Mouse (Mus musculus) heart, adult 10 weeks (tissue): ENCODE data around the gene Rnaseh1. TPM values are rescaled to one million over a fixed set of nuclear protein-coding genes. Genes with fewer than 3 reads are reported as not detected.

Experiments
- polyA plus RNA-seq: library from polyadenylated mRNA; stranded (reverse); fragments of 350-450 nt; fragmentation: Illumina TruSeq; extraction: RNeasy Lipid Tissue Mini Kit (QIAGEN cat#74804); gene quantifications from one replicate; pipeline ENCODE4 v1.2.3, GENCODE M21; 2014; ENCODE audit warnings: low read depth, low replicate concordance

Gene Rnaseh1
- polyA plus RNA-seq, result 11.4 TPM

DNA sequence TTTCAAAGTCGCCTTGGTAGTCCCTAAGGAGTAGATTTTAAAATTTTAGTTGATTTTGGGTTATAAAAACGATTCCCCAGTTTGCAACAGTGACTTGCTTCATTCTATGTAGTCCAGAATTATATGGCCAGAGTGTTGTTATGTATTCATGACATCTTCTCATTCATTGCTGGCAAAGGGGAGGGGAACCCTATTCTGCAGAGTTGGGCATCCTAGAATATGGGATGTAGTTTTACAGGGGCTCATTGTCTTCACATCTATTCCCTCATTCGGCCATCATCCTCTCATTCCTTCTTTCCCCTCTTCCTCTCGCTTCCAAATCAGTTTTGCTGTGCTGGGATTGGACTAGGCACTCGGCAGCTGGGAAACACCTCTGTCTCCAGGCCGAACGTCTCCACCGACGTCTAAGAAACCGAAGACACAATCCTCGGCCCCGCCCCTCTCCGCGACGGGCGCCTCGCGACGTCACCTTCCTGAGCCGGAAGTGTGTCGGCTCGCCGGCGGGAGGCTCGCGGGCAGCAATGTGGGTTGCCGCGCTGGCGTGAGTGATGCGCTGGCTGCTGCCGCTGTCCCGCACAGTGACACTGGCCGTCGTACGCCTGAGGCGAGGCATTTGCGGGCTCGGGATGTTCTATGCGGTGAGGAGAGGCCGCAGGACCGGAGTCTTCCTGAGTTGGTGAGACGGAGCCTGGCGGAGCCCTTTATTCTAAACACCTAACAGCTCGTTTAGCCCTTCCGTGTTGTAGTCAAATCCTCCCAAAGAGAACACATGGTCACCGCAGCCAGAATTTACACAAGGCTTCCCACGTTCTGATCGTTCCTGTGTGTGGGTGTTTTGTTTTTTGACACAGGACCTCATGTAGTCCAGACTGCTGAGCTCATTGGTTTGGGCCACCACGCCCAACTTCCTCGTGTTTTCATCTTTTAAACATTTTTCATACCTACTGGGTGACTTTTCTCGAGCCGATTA is at the start of gene Rnaseh1:
TSS of gene Rnaseh1 (plus strand) at position 462 of the 970 bp plus-strand sequence.

DNA sequence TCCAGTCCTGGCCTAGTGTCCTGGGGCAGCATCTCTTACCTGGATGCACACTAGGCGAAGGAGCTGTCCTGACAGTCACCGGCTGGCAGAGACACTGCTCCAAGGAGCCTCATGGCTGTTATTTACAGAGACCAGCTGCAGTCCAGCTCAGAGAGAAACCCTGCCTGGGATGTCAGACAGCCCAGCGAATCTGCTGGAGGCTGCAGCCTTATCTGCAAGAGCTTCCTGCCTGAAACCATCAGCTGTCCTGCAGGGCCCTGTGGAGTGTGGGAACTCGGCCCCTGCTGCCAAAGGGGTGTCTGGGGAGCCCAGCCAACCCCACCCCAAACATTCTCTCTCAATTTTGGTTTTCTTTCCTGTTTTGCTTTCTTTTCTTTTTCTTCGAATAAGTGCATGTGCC is 26.2 kb upstream of the Rnaseh1 start, which contains the start of gene Colec11:
TSS of gene Colec11 (minus strand) at position 183 of the 400 bp plus-strand sequence.

DNA sequence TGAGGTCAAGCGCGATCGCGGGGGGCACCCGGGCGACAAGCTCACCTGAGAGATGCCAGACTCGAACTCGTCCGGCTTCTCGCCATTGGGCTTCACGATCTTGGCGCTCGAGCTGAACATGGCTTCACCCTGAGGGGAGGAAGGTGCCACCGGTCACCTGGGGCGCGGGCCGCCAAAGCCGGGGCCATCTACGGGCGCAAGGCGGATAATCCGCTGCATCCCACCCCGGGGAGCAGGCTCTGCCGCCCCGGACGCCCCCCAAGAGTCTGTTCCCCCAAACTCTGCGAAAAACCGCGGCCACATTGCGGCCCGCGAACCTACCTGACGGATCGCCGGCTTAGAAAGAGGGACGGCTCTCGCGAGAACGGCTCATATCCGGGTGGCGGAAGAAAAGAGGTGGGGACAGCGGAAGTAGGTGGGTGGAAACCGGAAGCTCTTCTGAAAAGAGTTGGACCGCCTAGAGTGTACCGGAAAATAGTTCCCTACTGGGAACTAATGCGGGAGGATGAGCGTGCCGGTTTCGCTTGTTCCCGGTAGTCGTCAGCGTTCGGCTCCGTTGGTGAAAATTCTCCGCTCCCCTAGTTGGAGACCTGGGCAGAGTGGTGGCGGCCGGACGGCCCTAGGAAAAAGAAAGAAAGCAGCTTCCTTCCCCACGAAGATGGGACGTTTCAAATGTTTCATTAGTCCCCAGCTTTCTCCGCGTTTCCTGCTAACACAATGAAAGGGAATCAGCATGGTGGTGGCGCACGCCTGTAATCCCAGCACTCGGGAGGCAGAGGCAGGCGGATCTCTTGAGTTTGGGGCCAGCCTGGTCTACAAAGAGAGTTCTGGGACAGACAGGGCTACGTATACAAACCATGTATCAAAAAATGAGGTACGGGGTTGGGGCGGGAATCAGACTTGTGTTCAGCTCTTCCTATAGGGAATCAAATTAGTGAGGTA is 13.6 kb upstream of the Rnaseh1 start, which contains the start of gene Rps7:
TSS of gene Rps7 (minus strand) at position 419 of the 942 bp plus-strand sequence.

DNA sequence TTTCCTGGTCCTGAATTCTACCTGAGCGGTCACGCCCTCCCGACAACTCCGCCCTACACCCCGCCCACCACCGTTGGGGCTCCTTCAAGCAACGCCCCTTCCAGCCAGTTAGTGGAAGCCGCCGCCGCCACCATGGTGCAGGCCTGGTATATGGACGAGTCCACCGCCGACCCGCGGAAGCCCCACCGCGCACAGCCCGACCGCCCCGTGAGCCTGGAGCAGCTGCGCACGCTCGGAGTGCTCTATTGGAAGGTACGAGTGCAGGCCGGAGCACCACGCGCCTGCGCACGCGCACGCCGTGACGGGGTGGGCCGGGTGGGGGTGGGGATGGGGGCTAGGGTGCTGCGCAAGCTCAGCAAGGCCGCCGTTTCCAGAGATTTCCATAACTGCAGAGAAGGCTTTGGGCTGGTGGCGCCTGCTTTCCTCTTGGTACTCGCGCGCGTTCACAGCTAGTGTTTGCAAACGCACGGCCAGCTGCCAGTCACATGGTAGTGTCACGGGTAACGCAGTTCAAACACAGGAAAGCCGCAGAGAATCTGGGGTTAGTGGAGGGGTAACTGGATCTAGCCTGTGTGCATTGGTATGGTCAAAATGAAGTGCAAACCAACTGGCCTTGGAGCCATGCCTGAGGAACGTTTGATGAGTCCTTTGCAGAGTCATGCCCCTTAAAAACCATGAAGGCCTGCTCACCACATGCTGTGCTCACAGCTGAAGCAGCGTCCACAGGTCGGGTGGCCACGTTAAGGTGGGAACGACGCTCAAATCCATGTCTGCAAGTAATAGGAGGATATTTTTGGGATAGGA is 25.9 kb downstream of the Rnaseh1 start, which contains the start of gene Adi1:
TSS of gene Adi1 (plus strand) at position 111 of the 804 bp plus-strand sequence.

Other genes with a start within 250 kb of the Rnaseh1 start
- not detected for gene Dcdc2c, start 97.2 kb upstream of the Rnaseh1 start, polyA plus RNA-seq
- not detected for gene Allc, start 67.1 kb upstream of the Rnaseh1 start, polyA plus RNA-seq
- 20.3 TPM for gene Colec11, start 26.2 kb upstream of the Rnaseh1 start, polyA plus RNA-seq
- 488 TPM for gene Rps7, start 13.6 kb upstream of the Rnaseh1 start, polyA plus RNA-seq
- 58.8 TPM for gene Adi1, start 25.6 kb downstream of the Rnaseh1 start, polyA plus RNA-seq
- gene Trappc12, start 100.9 kb downstream of the Rnaseh1 start, polyA plus RNA-seq, result 23.1 TPM
- 8.0 TPM for gene Eipr1, start 102.2 kb downstream of the Rnaseh1 start, polyA plus RNA-seq